Mouse (Mus musculus): Measurements from ENCODE around the gene Slc10a7. TPM values are rescaled to one million over a fixed set of nuclear protein-coding genes. Genes with fewer than 3 reads are reported as not detected.

The Slc10a7 gene
- polyA plus RNA-seq, 1 experiment, result 5.2 TPM

GRCm38 (mm10) chr8:78720041-78720414 lies 210.9 kb downstream of the Slc10a7 start:
- WGBS, result 72% methylated on average over 8 of the region's 8 CpGs
- Histone ChIP-seq H3K4me3 (ENCODE audit: low read depth, low read length) (no peak overlapping the region), H3K36me3 (ENCODE audit: control insufficient read depth, insufficient read depth, low read length) (no peaks in the 10 kb centered on the region), H3K27ac (ENCODE audit: insufficient read depth, low read depth, low read length) (no peak overlapping the region), H3K4me1 (ENCODE audit: control insufficient read depth, insufficient read depth, insufficient read length, low read length) (no peaks in the 10 kb centered on the region), H3K27me3 (ENCODE audit: control insufficient read depth, insufficient read depth, low read length) (no peaks in the 10 kb centered on the region)
- TF ChIP-seq CTCF (IDR thresholded peaks at IDR 0.05; ENCODE audit: extremely low read depth, insufficient read length, insufficient replicate concordance, low read depth, low read length) (no peak), POLR2A (IDR thresholded peaks at IDR 0.05; ENCODE audit: low read depth, low read length) (no peak)

- no peak for TF ChIP-seq POLR2A (IDR thresholded peaks at IDR 0.05; ENCODE audit: low read depth, low read length)
- no peak for TF ChIP-seq CTCF (IDR thresholded peaks at IDR 0.05; ENCODE audit: extremely low read depth, insufficient read length, insufficient replicate concordance, low read depth, low read length)
- H3K27ac ChIP-seq (ENCODE audit: insufficient read depth, low read depth, low read length), result no peak overlapping the region
- H3K36me3 ChIP-seq (ENCODE audit: control insufficient read depth, insufficient read depth, low read length), result no peaks in the 10 kb centered on the region
- no peaks in the 10 kb centered on the region for H3K4me1 ChIP-seq (ENCODE audit: control insufficient read depth, insufficient read depth, insufficient read length, low read length)
- no peak overlapping the region for H3K4me3 ChIP-seq (ENCODE audit: low read depth, low read length)
- H3K27me3 ChIP-seq (ENCODE audit: control insufficient read depth, insufficient read depth, low read length), result no peaks in the 10 kb centered on the region
- 93% methylated on average over 5 of the region's 5 CpGs for WGBS
Observed at GRCm38 (mm10) chr8:78721576-78721975, 212.4 kb downstream of the Slc10a7 start.

- Histone ChIP-seq H3K4me3 (ENCODE audit: low read depth, low read length) (no peak overlapping the region), H3K27ac (ENCODE audit: insufficient read depth, low read depth, low read length) (no peak overlapping the region), H3K36me3 (ENCODE audit: control insufficient read depth, insufficient read depth, low read length) (no peaks in the 10 kb centered on the region), H3K4me1 (ENCODE audit: control insufficient read depth, insufficient read depth, insufficient read length, low read length) (no peaks in the 10 kb centered on the region), H3K27me3 (ENCODE audit: control insufficient read depth, insufficient read depth, low read length) (no peaks in the 10 kb centered on the region)
- TF ChIP-seq POLR2A (IDR thresholded peaks at IDR 0.05; ENCODE audit: low read depth, low read length) (no peak), CTCF (IDR thresholded peaks at IDR 0.05; ENCODE audit: extremely low read depth, insufficient read length, insufficient replicate concordance, low read depth, low read length) (no peak)
- WGBS, result 76% methylated on average over 7 of the region's 7 CpGs
Observed at GRCm38 (mm10) chr8:78722201-78722600, 213.1 kb downstream of the Slc10a7 start.

- no peak overlapping the region for H3K27ac ChIP-seq (ENCODE audit: insufficient read depth, low read depth, low read length)
- H3K27me3 ChIP-seq (ENCODE audit: control insufficient read depth, insufficient read depth, low read length), result no peaks in the 10 kb centered on the region
- no peak overlapping the region for H3K4me3 ChIP-seq (ENCODE audit: low read depth, low read length)
- no peaks in the 10 kb centered on the region for H3K4me1 ChIP-seq (ENCODE audit: control insufficient read depth, insufficient read depth, insufficient read length, low read length)
- no peak for TF ChIP-seq POLR2A (IDR thresholded peaks at IDR 0.05; ENCODE audit: low read depth, low read length)
- no peak for TF ChIP-seq CTCF (IDR thresholded peaks at IDR 0.05; ENCODE audit: extremely low read depth, insufficient read length, insufficient replicate concordance, low read depth, low read length)
- no peaks in the 10 kb centered on the region for H3K36me3 ChIP-seq (ENCODE audit: control insufficient read depth, insufficient read depth, low read length)
- 89% methylated on average over 4 of the region's 4 CpGs for WGBS
Observed at GRCm38 (mm10) chr8:78724832-78725231, 215.7 kb downstream of the Slc10a7 start.

GRCm38 (mm10) chr8:78728240-78728639 lies 219.1 kb downstream of the Slc10a7 start:
- WGBS, result 93% methylated on average over 14 of the region's 14 CpGs
- TF ChIP-seq CTCF (IDR thresholded peaks at IDR 0.05; ENCODE audit: extremely low read depth, insufficient read length, insufficient replicate concordance, low read depth, low read length), result no peak
- no peak for TF ChIP-seq POLR2A (IDR thresholded peaks at IDR 0.05; ENCODE audit: low read depth, low read length)

GRCm38 (mm10) chr8:78732410-78732809 lies 223.3 kb downstream of the Slc10a7 start:
- no peak overlapping the region for H3K4me3 ChIP-seq (ENCODE audit: low read depth, low read length)
- no peak overlapping the region for H3K27ac ChIP-seq (ENCODE audit: insufficient read depth, low read depth, low read length)
- H3K4me1 ChIP-seq (ENCODE audit: control insufficient read depth, insufficient read depth, insufficient read length, low read length), result no peaks in the 10 kb centered on the region
- TF ChIP-seq POLR2A (IDR thresholded peaks at IDR 0.05; ENCODE audit: low read depth, low read length), result no peak
- no peak for TF ChIP-seq CTCF (IDR thresholded peaks at IDR 0.05; ENCODE audit: extremely low read depth, insufficient read length, insufficient replicate concordance, low read depth, low read length)
- no peaks in the 10 kb centered on the region for H3K27me3 ChIP-seq (ENCODE audit: control insufficient read depth, insufficient read depth, low read length)
- WGBS, result 73% methylated on average over 7 of the region's 7 CpGs
- peaks cover 15% of the 10 kb centered on the region for H3K36me3 ChIP-seq (ENCODE audit: control insufficient read depth, insufficient read depth, low read length)

More at GRCm38 (mm10) chr8:78728240-78728639, 219.1 kb downstream of the Slc10a7 start:
- Histone ChIP-seq H3K27ac (ENCODE audit: insufficient read depth, low read depth, low read length) (no peak overlapping the region), H3K4me3 (ENCODE audit: low read depth, low read length) (no peak overlapping the region), H3K27me3 (ENCODE audit: control insufficient read depth, insufficient read depth, low read length) (no peaks in the 10 kb centered on the region), H3K36me3 (ENCODE audit: control insufficient read depth, insufficient read depth, low read length) (peaks cover 15% of the 10 kb centered on the region), H3K4me1 (ENCODE audit: control insufficient read depth, insufficient read depth, insufficient read length, low read length) (no peaks in the 10 kb centered on the region)

- TF ChIP-seq CTCF (IDR thresholded peaks at IDR 0.05; ENCODE audit: extremely low read depth, insufficient read length, insufficient replicate concordance, low read depth, low read length), result no peak
- TF ChIP-seq POLR2A (IDR thresholded peaks at IDR 0.05; ENCODE audit: low read depth, low read length), result no peak
- Histone ChIP-seq H3K27ac (ENCODE audit: insufficient read depth, low read depth, low read length) (no peak overlapping the region), H3K27me3 (ENCODE audit: control insufficient read depth, insufficient read depth, low read length) (no peaks in the 10 kb centered on the region), H3K4me1 (ENCODE audit: control insufficient read depth, insufficient read depth, insufficient read length, low read length) (no peaks in the 10 kb centered on the region), H3K36me3 (ENCODE audit: control insufficient read depth, insufficient read depth, low read length) (peaks cover 15% of the 10 kb centered on the region), H3K4me3 (ENCODE audit: low read depth, low read length) (no peak overlapping the region)
- WGBS, result 83% methylated on average over 12 of the region's 12 CpGs
Observed at GRCm38 (mm10) chr8:78732995-78733512, 223.9 kb downstream of the Slc10a7 start.
